Mouse (Mus musculus) right cerebral cortex, postnatal 14 days (tissue): ENCODE data around the gene Dner.

Source experiments
- DNase-seq: peaks from one replicate; pipeline ENCODE4 v3.0.0; 2022

Dner gene

GRCm38 (mm10) chr1:84628244-84628643, 67.8 kb downstream of the Dner start:
- DNase-seq, result no peak

DNA sequence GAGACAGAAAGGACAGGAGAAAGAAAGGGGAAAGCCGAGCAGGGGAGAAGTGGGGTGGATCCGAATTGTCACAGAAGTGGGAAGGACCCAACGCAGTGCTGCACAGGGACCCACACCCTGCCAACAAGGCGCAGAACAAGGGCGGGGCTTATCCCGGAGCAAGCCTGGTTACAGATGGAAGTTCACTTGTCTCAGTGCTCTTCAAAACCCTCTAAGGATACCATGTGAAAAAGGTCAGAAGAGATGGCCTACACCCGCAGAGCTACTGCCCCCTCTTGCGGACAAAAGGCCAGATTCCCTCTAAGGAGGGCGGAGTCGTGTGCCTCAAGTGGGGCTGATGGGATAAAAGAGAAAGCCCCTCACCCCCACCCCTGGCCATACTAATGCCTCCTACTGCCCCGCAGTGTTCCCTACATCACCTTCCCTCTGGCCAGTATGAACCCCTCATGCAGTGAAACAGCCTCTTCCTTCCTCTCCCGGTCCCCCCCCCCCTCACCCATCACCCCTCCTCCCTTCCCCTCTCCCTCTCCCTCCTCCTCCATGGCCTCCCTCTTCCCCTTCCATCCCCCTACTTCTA, 73.0 kb downstream of the Dner start:
- no peak for DNase-seq

- DNase-seq, result peak; percentile 72
Measured at GRCm38 (mm10) chr1:84621308-84621707, 74.7 kb downstream of the Dner start.

DNA sequence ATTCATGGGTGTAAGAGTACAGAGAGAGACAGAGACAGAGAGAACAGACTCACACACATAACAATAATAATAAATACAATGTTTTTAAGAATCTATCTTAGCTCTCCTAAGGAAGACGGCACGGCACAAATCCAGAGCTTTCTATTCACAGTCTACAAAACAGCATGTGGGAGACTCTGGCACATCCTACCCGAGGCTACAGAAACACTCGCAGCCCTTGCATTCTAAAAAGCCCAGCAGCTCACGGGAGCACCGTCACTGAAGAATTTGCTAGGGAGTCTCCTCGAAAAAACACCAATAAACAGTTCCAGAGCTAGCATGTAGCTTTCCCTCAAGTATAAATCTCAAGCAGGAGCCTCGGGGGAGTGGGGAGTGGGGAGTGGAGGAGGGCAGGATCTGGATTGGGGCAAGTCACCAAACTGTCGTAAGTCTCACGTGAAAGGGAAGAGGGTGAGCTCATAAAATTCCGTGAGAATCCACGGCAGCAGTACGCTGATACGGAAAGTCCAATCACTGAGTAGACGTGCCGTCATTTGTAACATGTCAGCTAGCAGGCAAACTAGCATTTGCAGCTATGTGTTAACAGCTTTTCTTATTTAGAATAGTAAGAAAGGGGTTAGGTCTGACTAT, 76.8 kb downstream of the Dner start:
- DNase-seq, result peak; percentile 24

GRCm38 (mm10) chr1:84618094-84618493, 77.9 kb downstream of the Dner start:
- DNase-seq, result no peak

DNA sequence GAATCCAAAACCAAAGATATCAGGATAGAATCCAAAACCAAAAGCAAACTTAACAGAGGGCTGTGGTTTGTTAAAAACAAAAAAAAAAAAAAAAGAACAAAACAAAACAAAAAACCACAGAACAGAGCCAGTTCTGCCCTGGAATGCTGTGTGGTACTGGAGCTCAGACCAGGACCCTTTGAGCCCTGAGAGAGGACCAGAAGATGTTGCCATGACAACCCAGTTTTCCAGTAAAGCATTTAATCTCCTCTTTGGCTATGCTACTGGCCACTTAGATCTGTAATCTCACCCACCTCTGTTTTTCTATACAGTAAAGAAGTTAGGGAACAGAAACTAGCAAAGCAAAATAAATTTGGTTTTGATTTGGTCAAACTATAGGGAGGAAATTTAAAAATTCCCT, 79.9 kb downstream of the Dner start:
- DNase-seq, result no peak

DNA sequence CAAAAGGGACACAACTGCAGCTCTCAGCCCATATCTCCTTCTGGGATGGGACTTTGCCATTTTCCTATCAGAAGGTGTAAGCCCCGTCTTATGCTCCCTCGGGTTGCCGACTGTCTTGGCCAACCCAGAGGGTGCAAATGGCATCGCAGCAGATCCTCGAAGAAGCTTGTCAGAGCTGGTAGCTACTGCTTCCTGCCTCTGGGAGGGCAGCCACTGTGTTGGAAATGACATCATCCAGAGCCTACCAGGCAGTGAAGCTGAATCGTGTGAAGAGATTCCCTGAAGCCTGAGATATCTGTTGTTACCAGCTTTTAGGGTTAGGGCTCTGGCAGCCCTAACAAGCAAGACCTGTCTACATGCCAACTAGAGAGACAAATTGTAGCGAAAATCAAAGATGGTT, 81.4 kb downstream of the Dner start:
- DNase-seq, result no peak

DNA sequence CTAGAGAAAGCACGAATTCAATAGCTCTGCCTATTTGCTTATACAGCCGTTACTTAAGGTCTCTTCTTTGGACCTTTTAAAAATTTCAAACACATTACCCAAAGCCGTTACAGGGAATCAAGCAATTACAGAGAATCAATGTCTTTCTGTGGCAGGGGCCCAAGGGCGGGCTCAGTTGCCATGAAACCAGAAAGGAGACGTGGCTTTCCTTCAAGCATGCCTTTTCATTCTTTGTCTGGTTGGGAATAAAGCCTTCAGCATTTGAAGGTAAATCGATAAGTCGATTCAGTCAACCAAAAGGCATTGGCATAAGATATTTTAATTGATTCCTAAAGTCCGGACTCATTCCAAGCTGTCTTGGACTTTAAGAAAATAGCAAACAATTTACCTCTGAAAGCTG, 82.9 kb downstream of the Dner start:
- DNase-seq, result no peak

GRCm38 (mm10) chr1:84611331-84611730, 84.7 kb downstream of the Dner start:
- DNase-seq, result no peak

DNA sequence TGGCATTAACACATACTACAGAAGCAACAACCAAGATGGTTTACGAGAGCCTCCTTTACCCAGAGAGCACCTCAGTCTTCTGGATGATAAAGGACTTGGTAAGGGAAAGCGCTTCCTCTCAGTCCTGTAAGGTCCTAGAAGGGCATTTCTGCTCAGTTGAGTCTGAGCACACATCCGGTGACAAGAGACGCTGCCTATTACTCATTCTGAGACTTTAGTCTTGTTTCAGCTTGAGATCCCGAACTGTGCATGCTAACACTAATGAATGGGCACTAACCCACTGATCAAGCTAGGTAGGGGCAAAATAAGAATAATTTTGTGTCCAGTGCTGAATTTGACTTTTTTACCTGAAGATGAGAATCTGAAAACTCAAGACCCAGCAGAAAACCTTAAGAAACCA, 97.0 kb downstream of the Dner start:
- DNase-seq, result no peak

GRCm38 (mm10) chr1:84596023-84596422, 100.0 kb downstream of the Dner start:
- no peak for DNase-seq

DNA sequence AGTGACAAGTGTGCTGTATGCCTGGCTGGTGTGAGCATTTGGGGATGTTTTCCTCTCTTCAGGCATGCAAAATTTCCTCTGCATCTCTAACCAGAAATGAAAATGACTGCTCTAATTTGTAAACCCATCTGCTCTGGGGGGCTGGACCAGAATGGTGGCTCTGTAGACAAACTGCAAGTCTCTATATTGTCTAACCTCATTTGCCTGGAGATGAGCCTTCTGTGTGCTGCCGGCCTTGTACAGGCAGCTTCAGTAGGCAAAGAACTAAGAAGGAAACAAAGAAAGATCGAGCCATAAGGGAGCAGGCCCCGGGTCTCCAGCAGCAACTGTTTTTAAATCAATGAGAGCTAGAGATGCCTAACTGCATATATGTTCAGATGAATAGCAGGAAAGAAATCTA, 103.6 kb downstream of the Dner start:
- DNase-seq, result no peak

- no peak for DNase-seq
Measured at GRCm38 (mm10) chr1:84590534-84590933, 105.5 kb downstream of the Dner start.

DNA sequence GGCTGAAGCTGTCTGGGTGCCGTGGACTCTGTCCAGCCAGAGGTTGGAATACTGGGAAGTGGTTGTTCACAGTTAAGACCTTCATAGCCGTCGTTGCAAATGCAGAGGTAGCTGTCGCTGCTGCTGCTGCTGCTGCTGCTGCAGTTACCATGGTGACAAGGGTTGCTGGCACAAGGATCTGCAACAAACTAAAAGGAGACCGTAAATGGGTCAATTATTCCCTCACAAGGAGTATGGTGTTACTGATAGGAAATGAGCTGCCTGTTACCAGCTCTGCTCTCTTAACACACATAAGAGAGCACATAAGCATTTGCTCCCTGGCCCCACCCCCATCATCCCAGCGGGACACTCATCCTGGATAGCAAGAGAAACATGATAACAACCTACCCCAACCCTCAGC, 110.6 kb downstream of the Dner start:
- DNase-seq, result peak; percentile 10

GRCm38 (mm10) chr1:84581812-84582211, 114.2 kb downstream of the Dner start:
- DNase-seq, result peak; percentile 78

DNA sequence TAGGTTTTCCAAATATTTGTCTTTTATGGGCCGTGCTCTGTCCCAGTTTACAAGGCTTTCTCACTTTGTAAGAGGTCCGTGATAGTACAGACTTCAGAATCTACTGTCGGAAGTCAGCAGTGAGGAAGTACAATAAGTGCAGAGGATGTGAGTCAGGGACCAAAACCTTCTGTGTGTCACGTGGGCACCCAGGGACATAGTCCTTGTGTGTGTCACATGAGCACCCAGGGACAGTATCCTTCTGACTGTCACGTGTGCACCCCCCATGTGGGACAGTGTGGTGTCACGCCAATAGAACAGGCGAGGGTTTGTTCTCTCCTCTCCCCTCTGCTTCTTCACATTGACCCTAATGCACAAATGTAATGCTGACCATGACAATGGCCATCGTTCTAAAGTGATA, 134.2 kb downstream of the Dner start:
- DNase-seq, result no peak

DNA sequence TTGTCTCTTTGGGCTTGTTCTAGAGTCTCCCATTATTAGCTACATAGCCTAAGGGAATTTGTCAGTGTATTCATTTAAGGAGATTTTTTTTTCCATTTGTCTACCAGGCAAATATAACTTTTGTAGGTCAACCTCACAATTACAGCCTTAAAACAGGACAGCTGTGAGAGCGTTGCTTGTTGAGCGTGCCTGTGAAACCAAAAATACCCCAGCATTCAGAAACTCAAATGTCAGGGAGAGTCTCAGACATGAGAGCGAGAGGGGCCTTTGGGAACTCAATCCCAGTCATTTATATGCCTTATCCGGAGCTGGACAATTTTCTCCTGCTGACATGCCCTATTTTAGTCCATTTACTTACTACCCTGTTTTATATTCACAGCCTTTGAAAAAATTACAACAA, 134.6 kb downstream of the Dner start:
- DNase-seq, result no peak

DNA sequence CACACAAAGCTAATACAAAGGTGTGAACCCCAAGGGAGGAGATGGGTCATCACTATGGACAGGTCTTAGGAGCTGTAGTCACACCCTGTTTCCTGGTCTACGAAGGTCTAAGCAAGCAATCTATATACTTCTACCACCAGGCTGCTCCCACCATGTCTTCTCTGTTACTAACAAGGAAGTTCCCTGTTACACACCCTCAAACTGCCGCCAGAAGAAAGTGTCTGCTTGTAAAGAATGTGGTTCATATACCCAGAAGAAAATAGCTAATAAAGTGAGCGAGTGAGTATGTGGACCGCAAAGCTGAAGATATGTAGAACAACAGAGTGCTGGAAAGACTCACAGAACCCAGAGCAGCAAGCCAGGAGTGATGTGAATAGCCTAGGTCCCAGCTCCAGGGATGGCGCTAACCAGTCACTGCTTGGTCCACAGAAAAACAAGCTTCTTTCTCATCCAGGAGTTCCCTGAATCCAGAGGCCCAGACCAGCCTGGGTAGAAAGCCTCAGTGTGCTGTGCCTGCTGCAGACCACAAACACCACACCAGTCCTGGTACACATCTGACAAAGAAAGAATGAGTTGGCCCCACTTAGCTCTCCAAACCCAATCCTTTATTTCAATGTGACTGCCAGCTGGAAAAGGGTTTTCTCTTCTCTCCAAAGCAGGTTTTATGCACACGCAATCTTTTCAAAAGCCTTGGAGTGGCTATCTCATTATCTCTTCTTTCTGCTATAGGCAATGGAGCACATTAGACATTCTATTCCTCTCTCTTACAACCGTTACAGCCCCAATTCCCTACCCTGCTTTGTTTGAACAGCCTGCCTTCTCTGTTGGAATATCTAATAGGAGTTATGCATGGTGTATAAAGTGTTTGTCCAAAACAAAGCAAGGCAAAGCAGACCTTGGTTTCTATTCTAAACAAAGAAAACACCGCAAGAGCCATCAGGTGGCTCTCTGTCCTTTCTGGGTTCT, 139.2 kb downstream of the Dner start:
- DNase-seq, result no peak

- no peak for DNase-seq
Measured at GRCm38 (mm10) chr1:84552005-84552404, 144.0 kb downstream of the Dner start.

GRCm38 (mm10) chr1:84550065-84550368, 146.0 kb downstream of the Dner start:
- DNase-seq, result no peak

DNA sequence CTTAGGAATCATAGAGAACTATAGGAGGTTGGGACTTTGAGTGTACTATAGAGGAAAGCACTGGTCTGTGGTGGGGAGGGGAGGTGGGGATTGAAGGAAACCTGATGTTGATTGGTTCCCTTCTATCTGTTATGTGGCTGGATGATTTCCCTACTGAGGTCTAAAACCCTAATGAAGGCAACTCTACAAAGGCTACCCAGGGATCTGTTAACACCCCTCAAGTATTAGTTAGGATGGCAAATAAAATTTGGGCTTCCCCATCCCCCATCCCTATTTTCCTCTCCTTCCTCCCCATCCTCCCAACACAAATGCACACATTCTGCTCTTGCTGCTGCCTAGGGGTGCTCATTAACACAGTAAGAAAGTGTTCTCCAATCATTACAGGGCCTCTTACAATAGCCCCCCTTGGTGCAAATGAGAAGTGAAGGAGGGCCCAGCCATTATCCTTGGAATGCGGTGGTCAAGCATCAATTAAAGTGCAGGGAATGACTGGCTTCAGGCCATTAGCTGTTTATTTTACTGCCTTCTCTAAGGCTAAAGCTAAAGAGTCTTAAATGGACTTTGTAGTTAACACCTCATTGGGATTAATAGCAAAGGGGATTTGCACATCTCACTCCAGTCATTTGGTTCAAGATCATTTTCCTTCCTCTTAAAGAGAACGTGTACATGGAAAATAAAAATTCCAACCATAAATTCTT, 146.5 kb downstream of the Dner start:
- DNase-seq, result no peak

GRCm38 (mm10) chr1:84536069-84536468, 160.0 kb downstream of the Dner start:
- no peak for DNase-seq

GRCm38 (mm10) chr1:84525514-84525913, 170.5 kb downstream of the Dner start:
- DNase-seq, result no peak

DNA sequence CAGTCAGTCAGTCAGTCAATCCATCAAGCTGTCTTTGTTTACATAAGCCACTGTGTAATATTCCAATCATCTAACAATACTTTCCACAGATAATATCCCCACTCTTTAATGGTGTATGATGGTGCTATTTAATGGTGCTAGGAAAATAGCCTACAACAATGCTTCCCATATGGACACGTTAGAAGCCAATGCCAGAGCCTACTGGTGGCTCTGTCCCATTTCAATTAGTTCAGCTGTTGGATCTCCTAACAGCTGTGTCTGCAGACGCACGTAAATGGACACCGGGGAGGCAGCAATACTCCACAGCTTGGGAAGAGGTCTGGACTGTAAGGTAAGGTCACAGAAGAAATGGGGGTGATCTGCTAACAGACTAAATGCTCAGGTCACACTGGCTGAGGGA, 171.6 kb downstream of the Dner start:
- no peak for DNase-seq
